Mouse (Mus musculus): ENCODE data around the gene Il22ra1. TPM values are rescaled to one million over a fixed set of nuclear protein-coding genes. Genes with fewer than 3 reads are reported as not detected.
"Not testable (repeated sequence)": the region's sequence is repeated elsewhere in the genome, so short reads cannot be mapped to it uniquely, and the experiment has no call there.

Gene Il22ra1
- polyA plus RNA-seq, 1 experiment = 0.04 TPM

- no peaks in the 10 kb centered on the region for H3K79me2 ChIP-seq (ENCODE audit: control insufficient read depth, insufficient read depth)
- TF ChIP-seq FOSL1 (IDR thresholded peaks at IDR 0.05; ENCODE audit: insufficient read depth, low read length, poor library complexity, severe bottlenecking) (peak; percentile 38), MYOD1 (IDR thresholded peaks at IDR 0.05; ENCODE audit: control insufficient read depth, insufficient read length, low read depth) (no peak)
- H3K36me3 ChIP-seq (ENCODE audit: control insufficient read depth, insufficient read depth) = no peaks in the 10 kb centered on the region
- H3K79me3 ChIP-seq (ENCODE audit: low read depth) = no peaks in the 10 kb centered on the region
- H3ac ChIP-seq (ENCODE audit: control insufficient read depth, insufficient read length, low read depth) = no peak overlapping the region
- no peaks in the 10 kb centered on the region for H3K27me3 ChIP-seq (ENCODE audit: control insufficient read depth, insufficient read depth, insufficient read length)
- H3K4me3 ChIP-seq (ENCODE audit: insufficient read depth, poor library complexity, severe bottlenecking) = no peak overlapping the region
These were observed 13.2 kb upstream of the Il22ra1 start for GRCm38 (mm10) chr4:135714776-135715175.

GRCm38 (mm10) chr4:135716438-135716837 is 11.5 kb upstream of the Il22ra1 start:
- not testable (repeated sequence) for H3K4me3 ChIP-seq (ENCODE audit: insufficient read depth, poor library complexity, severe bottlenecking); H3K36me3 ChIP-seq (ENCODE audit: control insufficient read depth, insufficient read depth); H3K79me2 ChIP-seq (ENCODE audit: control insufficient read depth, insufficient read depth); H3K27me3 ChIP-seq (ENCODE audit: control insufficient read depth, insufficient read depth, insufficient read length); H3K79me3 ChIP-seq (ENCODE audit: low read depth); H3ac ChIP-seq (ENCODE audit: control insufficient read depth, insufficient read length, low read depth)

GRCm38 (mm10) chr4:135722540-135723290 is 5.3 kb upstream of the Il22ra1 start:
- H3K79me3 ChIP-seq (ENCODE audit: low read depth) = no peaks in the 10 kb centered on the region
- peaks cover 3% of the 10 kb centered on the region for H3K27me3 ChIP-seq (ENCODE audit: control insufficient read depth, insufficient read depth, insufficient read length)

GRCm38 (mm10) chr4:135726416-135726815 is 1.6 kb upstream of the Il22ra1 start:
- H3K79me3 ChIP-seq (ENCODE audit: low read depth) = no peaks in the 10 kb centered on the region
- TF ChIP-seq MYOG (IDR thresholded peaks at IDR 0.05; ENCODE audit: control insufficient read depth, extremely low read depth, insufficient read length) (no peak), CTCF (IDR thresholded peaks at IDR 0.05; ENCODE audit: control insufficient read depth, insufficient read depth, insufficient read length) (no peak), CEBPB (IDR thresholded peaks at IDR 0.05; ENCODE audit: low read depth) (no peak), MAX (IDR thresholded peaks at IDR 0.05) (no peak), USF1 (IDR thresholded peaks at IDR 0.05; ENCODE audit: low read depth) (no peak)
- H3K79me2 ChIP-seq (ENCODE audit: control insufficient read depth, insufficient read depth) = no peaks in the 10 kb centered on the region
- no peak overlapping the region for H3ac ChIP-seq (ENCODE audit: control insufficient read depth, insufficient read length, low read depth)
- H3K27me3 ChIP-seq (ENCODE audit: control insufficient read depth, insufficient read depth, insufficient read length) = peaks cover 3% of the 10 kb centered on the region
- H3K4me3 ChIP-seq (ENCODE audit: insufficient read depth, poor library complexity, severe bottlenecking) = no peak overlapping the region
- no peaks in the 10 kb centered on the region for H3K36me3 ChIP-seq (ENCODE audit: control insufficient read depth, insufficient read depth)

More at GRCm38 (mm10) chr4:135722540-135723290, 5.3 kb upstream of the Il22ra1 start:
- Histone ChIP-seq H3K79me2 (ENCODE audit: control insufficient read depth, insufficient read depth) (no peaks in the 10 kb centered on the region), H3K36me3 (ENCODE audit: control insufficient read depth, insufficient read depth) (no peaks in the 10 kb centered on the region), H3ac (ENCODE audit: control insufficient read depth, insufficient read length, low read depth) (no peak overlapping the region), H3K4me3 (ENCODE audit: insufficient read depth, poor library complexity, severe bottlenecking) (no peak overlapping the region)
- TF ChIP-seq CTCF (IDR thresholded peaks at IDR 0.05; ENCODE audit: control insufficient read depth, insufficient read depth, insufficient read length) (no peak), FOSL1 (IDR thresholded peaks at IDR 0.05; ENCODE audit: insufficient read depth, low read length, poor library complexity, severe bottlenecking) (no peak), CEBPB (IDR thresholded peaks at IDR 0.05; ENCODE audit: low read depth) (no peak), USF1 (IDR thresholded peaks at IDR 0.05; ENCODE audit: low read depth) (no peak), MYOD1 (IDR thresholded peaks at IDR 0.05; ENCODE audit: control insufficient read depth, insufficient read length, low read depth) (no peak)

- TF ChIP-seq CEBPB (IDR thresholded peaks at IDR 0.05; ENCODE audit: low read depth) (no peak), USF1 (IDR thresholded peaks at IDR 0.05; ENCODE audit: low read depth) (no peak), FOSL1 (IDR thresholded peaks at IDR 0.05; ENCODE audit: insufficient read depth, low read length, poor library complexity, severe bottlenecking) (no peak)
- Histone ChIP-seq H3K4me3 (ENCODE audit: insufficient read depth, poor library complexity, severe bottlenecking) (no peak overlapping the region), H3K79me2 (ENCODE audit: control insufficient read depth, insufficient read depth) (no peaks in the 10 kb centered on the region), H3K36me3 (ENCODE audit: control insufficient read depth, insufficient read depth) (no peaks in the 10 kb centered on the region), H3K79me3 (ENCODE audit: low read depth) (no peaks in the 10 kb centered on the region), H3ac (ENCODE audit: control insufficient read depth, insufficient read length, low read depth) (no peak overlapping the region), H3K27me3 (ENCODE audit: control insufficient read depth, insufficient read depth, insufficient read length) (peaks cover 3% of the 10 kb centered on the region)
These were observed 2.2 kb downstream of the Il22ra1 start for GRCm38 (mm10) chr4:135730204-135730603.

- H3K27me3 ChIP-seq (ENCODE audit: control insufficient read depth, insufficient read depth, insufficient read length) = peaks cover 3% of the 10 kb centered on the region
- no peaks in the 10 kb centered on the region for H3K79me2 ChIP-seq (ENCODE audit: control insufficient read depth, insufficient read depth)
- no peak for TF ChIP-seq USF1 (IDR thresholded peaks at IDR 0.05; ENCODE audit: low read depth)
- TF ChIP-seq MYOD1 (IDR thresholded peaks at IDR 0.05; ENCODE audit: control insufficient read depth, insufficient read length, low read depth) = no peak
- TF ChIP-seq FOSL1 (IDR thresholded peaks at IDR 0.05; ENCODE audit: insufficient read depth, low read length, poor library complexity, severe bottlenecking) = no peak
- no peak for TF ChIP-seq CTCF (IDR thresholded peaks at IDR 0.05; ENCODE audit: control insufficient read depth, insufficient read depth, insufficient read length)
- no peak for TF ChIP-seq CEBPB (IDR thresholded peaks at IDR 0.05; ENCODE audit: low read depth)
- TF ChIP-seq MYOG (IDR thresholded peaks at IDR 0.05; ENCODE audit: control insufficient read depth, extremely low read depth, insufficient read length) = no peak
- no peak for TF ChIP-seq MAX (IDR thresholded peaks at IDR 0.05)
- no peaks in the 10 kb centered on the region for H3K36me3 ChIP-seq (ENCODE audit: control insufficient read depth, insufficient read depth)
- no peak overlapping the region for H3K4me3 ChIP-seq (ENCODE audit: insufficient read depth, poor library complexity, severe bottlenecking)
- no peaks in the 10 kb centered on the region for H3K79me3 ChIP-seq (ENCODE audit: low read depth)
- no peak overlapping the region for H3ac ChIP-seq (ENCODE audit: control insufficient read depth, insufficient read length, low read depth)
These were observed 3.0 kb downstream of the Il22ra1 start for GRCm38 (mm10) chr4:135730951-135731350.

Data from C2C12 (cell line).